Mouse (Mus musculus) hindlimb bud, embryonic 11.5 days (tissue): ENCODE results near the gene Gm19668.
"Not testable (repeated sequence)": the region's sequence is repeated elsewhere in the genome, so short reads cannot be mapped to it uniquely, and the experiment has no call there.

Experiments
- DNase-seq: peaks from one replicate; pipeline ENCODE4 v3.0.0-alpha.2; 2012; ENCODE audit warnings: low read depth, low spot score; ENCODE audit errors: extremely low spot score

Gene Gm19668

GRCm38 (mm10) chr10:77798921-77799508, at the start of gene Gm19668:
Gm19668 (minus strand) TSS chr10:77799133.
- DNase-seq, result no peak

GRCm38 (mm10) chr10:77847538-77847937, 48.6 kb upstream of the Gm19668 start:
- no peak for DNase-seq

GRCm38 (mm10) chr10:77846961-77847360, 48.0 kb upstream of the Gm19668 start:
- no peak for DNase-seq

GRCm38 (mm10) chr10:77846503-77846902, 47.6 kb upstream of the Gm19668 start, which contains the start of gene Gm36176:
Gm36176 (plus strand) TSS chr10:77846803.
- DNase-seq, result no peak

GRCm38 (mm10) chr10:77839006-77839405, 40.1 kb upstream of the Gm19668 start:
- no peak for DNase-seq

DNA sequence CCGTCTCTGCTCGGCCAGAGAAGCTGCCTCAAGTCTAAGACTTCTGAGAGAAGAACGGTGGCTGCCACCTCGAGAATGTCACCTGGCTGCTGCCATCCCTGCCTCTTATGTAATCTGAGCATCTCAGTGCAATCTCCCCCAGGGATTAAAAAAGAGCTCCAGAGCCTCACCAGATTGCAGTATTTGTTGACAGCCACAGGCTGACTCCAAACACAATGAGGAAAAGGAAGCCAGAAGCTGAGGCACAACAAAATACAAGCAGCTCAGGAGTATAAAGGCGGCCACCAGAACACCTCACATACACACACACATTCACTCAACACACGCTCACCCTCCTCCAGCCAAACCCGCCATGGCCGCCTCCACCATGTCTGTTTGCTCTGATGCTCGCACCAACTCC, 36.7 kb upstream of the Gm19668 start, which contains the start of gene Krtap10-10:
Gene Krtap10-10 (plus strand): TSS at position 301 of the 400 bp plus-strand sequence.
- no peak for DNase-seq

- DNase-seq, result no peak
Measured at GRCm38 (mm10) chr10:77826951-77827350, 28.0 kb upstream of the Gm19668 start, which contains the start of gene Krtap10-4. Krtap10-4 (minus strand) TSS chr10:77827095.

DNA sequence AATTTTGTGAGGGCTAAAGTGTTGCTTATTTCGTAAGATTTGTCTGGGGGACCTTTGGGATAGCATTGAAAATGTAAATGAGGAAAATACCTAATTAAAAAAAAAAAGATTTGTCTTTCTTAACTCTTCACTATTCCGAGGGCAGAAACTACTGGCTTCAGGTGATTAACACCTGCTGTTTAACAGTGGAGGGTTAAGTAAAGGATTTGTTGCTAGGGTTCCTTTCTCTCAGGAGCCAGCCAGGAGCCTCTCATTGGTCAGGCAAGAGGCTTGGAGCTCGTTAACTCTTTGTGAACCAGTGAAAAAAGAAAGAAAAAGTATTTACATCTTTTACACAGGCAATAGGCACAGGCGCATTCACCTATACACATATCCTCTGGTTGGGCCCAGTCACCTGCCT, 20.3 kb upstream of the Gm19668 start:
- no peak for DNase-seq

GRCm38 (mm10) chr10:77818523-77818922, 19.6 kb upstream of the Gm19668 start:
- no peak for DNase-seq

DNA sequence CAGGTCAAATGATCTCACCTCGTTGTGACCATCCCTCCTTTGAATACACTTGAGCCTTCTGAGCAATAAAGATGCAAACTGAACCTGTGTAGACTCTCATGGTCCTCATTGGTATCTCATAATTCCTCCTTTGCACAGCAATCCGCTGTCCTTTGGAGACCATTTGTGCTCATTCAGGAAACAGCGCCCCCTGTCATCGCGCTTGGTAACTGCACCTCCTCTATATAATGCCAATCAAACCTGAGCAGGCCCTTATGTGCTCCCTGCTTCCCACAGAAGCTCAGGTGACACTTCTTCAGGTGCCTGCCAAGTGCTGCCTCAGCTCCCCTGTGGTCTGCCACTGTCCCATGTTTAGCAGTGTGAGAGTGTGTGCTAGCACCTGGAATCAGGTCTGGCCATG, 16.6 kb upstream of the Gm19668 start:
- no peak for DNase-seq

DNA sequence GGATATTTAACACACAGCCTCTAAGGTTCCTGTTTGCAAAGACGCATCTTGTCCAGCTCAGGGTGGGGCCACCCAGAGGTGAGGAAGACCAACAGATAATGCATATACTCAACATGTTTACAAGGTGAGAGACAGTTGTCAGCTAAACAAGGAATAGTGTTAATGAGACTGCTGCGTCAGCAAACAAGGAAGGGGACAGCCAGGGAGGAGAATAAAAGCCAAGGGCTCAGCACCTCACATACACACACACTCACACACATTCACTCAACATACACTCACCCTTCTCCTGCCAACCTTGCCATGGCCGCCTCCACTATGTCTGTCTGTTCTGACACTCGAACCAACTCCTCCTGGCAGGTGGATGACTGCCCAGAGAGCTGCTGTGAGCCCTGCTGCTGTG, 15.4 kb upstream of the Gm19668 start, which contains the start of gene Gm2696:
Gene Gm2696 (plus strand): TSS at position 301 of the 400 bp plus-strand sequence.
- no peak for DNase-seq

- no peak for DNase-seq
Measured at GRCm38 (mm10) chr10:77811743-77812142, 12.8 kb upstream of the Gm19668 start, which contains the start of gene Gm9507. Gm9507 (minus strand) TSS chr10:77811843.

DNA sequence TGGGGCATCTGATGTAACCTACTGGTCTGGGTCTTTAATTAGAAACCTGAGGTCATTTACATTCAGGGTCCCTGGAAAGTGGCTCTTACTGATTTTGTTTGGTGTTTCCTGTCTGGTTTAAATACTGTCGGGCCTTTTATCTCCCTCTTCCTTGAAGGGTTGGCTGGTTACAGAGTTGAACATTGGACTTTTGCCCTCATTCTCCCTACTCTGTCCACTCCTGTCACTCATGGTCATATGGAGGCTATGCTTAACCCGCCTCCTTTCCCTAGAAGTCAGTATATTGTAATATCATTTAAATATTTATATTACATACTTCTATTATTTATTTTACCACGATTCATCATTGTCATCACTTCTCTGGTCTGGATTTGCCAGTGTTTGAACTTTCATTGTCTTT, 5.2 kb upstream of the Gm19668 start:
- DNase-seq, result no peak

GRCm38 (mm10) chr10:77798164-77798920, 591 bp downstream of the Gm19668 start:
- not testable (repeated sequence) for DNase-seq

GRCm38 (mm10) chr10:77797677-77798076, 1.3 kb downstream of the Gm19668 start:
- no peak for DNase-seq

- DNase-seq, result no peak
Measured at GRCm38 (mm10) chr10:77794976-77795375, 4.0 kb downstream of the Gm19668 start, which contains the start of gene Gm9639. Gm9639 (minus strand) TSS chr10:77795076.

GRCm38 (mm10) chr10:77788621-77789020, 10.3 kb downstream of the Gm19668 start:
- DNase-seq, result no peak

DNA sequence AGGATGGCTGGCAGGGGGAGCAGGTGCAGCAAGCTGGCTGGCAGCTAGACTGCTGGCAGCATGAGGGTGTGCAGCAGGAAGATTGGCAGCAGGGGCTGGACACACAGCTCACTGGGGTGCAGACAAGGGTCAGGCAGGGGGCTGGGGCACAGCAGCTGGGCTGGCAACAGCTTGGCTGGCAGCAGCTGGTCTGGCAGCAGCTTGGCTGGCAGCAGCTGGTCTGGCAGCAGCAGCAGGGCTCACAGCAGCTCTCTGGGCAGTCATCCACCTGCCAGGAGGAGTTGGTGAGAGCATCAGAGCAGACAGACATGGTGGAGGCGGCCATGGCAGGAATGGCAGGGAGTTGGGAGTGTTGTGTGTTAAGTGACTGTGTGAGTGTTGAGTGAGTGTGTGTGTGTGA, 11.1 kb downstream of the Gm19668 start, which contains the start of gene Gm7137:
Gene Gm7137 (minus strand): TSS at position 325 of the 400 bp plus-strand sequence.
- DNase-seq, result not testable (repeated sequence)

DNA sequence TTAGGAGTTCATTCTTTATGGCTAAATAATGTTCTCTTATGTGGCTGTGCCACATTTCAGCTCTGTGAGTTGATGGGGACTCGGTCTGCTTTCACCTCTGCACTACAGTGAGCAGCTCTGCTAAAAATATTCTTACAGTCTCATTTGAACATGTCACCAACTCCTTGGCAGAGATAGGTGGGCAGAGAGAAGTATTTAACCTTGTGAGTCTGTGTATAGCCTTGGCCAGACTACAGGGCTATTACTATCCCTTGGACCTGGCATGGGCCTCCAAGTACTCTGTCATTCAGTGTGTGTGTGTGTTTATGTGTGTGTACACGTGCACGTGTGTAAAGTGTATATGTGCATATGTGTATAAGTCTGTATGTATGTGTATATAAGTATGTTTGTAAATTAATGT, 15.5 kb downstream of the Gm19668 start:
- not testable (repeated sequence) for DNase-seq

DNA sequence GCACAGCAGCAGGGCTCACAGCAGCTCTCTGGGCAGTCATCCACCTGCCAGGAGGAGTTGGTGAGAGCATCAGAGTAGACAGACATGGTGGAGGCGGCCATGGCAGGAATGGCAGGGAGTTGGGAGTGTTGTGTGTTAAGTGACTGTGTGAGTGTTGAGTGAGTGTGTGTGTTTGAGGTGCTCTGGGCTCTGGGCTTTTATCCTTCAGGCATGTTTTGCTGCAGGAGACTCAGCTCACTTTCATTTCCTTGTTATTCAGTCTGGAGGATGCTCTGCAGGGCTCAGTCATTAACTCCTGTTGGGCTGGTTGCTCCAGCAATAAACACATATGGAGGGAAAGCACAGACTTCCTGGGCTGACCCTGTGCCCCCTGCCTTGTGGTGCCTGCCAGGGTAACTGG, 16.5 kb downstream of the Gm19668 start, which contains the start of gene Gm3250:
Gene Gm3250 (minus strand): TSS at position 101 of the 400 bp plus-strand sequence.
- DNase-seq, result not testable (repeated sequence)

- not testable (repeated sequence) for DNase-seq
Measured at GRCm38 (mm10) chr10:77776844-77777243, 22.1 kb downstream of the Gm19668 start, which contains the start of gene Gm7138. Gm7138 (minus strand) TSS chr10:77776944.

DNA sequence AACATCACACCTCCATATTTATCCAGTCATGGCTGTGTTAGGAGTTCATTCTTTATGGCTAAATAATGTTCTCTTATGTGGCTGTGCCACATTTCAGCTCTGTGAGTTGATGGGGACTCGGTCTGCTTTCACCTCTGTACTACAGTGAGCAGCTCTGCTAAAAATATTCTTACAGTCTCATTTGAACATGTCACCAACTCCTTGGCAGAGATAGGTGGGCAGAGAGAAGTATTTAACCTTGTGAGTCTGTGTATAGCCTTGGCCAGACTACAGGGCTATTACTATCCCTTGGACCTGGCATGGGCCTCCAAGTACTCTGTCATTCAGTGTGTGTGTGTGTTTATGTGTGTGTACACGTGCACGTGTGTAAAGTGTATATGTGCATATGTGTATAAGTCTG, 26.8 kb downstream of the Gm19668 start:
- not testable (repeated sequence) for DNase-seq
